Mouse (Mus musculus) neural tube, embryonic 15.5 days (tissue): Measurements from ENCODE around the gene Rbbp5. TPM values are rescaled to one million over a fixed set of nuclear protein-coding genes. Genes with fewer than 3 reads are reported as not detected.
"Not testable (repeated sequence)": the region's sequence is repeated elsewhere in the genome, so short reads cannot be mapped to it uniquely, and the experiment has no call there.

Experiments used
- ATAC-seq: fragments of 200-750 bp; cut with Nextera tagmentation; 2 replicates; pipeline ENCODE4 v1.8.0; 2017; ENCODE audit warnings: mild to moderate bottlenecking, moderate TSS enrichment, moderate library complexity; ENCODE audit not compliant: low FRiP score
- H3K27ac ChIP-seq: fragments of 300-500 bp; sonication (generic); replicated peaks from 2 replicates; pipeline ENCODE4 v1.5.1; 2015; ENCODE audit warnings: mild to moderate bottlenecking, inconsistent platforms
- H3K27me3 ChIP-seq: fragments of 300-500 bp; sonication (generic); replicated peaks from 2 replicates; pipeline ENCODE4 v1.6.1; 2015; ENCODE audit warnings: inconsistent platforms
- H3K36me3 ChIP-seq: fragments of 300-500 bp; sonication (generic); 2 replicates; pipeline ENCODE4 v1.6.1; 2015; ENCODE audit warnings: inconsistent platforms
- H3K4me1 ChIP-seq: fragments of 300-500 bp; sonication (generic); 2 replicates; pipeline ENCODE4 v1.6.1; 2015; ENCODE audit warnings: inconsistent platforms
- H3K4me2 ChIP-seq: fragments of 300-500 bp; sonication (generic); 2 replicates; pipeline ENCODE4 v1.6.1; 2015; ENCODE audit warnings: inconsistent platforms, mild to moderate bottlenecking, moderate library complexity
- H3K4me3 ChIP-seq: fragments of 300-500 bp; sonication (generic); replicated peaks from 2 replicates; pipeline ENCODE4 v1.5.1; 2015; ENCODE audit warnings: mild to moderate bottlenecking, inconsistent platforms
- H3K9ac ChIP-seq: fragments of 300-500 bp; sonication (generic); replicated peaks from 2 replicates; pipeline ENCODE4 v1.6.1; 2015; ENCODE audit warnings: mild to moderate bottlenecking, inconsistent platforms
- H3K9me3 ChIP-seq: fragments of 300-500 bp; sonication (generic); replicated peaks from 2 replicates; pipeline ENCODE4 v1.6.1; 2016; ENCODE audit warnings: inconsistent platforms
- WGBS: fragments of 180-500 bp; shearing (Covaris S2); methylation state at CpG from one replicate; pipeline ENCODE4 v1.1.7; 2015; ENCODE audit warnings: mixed read lengths; 5-methylcytosine and 5-hydroxymethylcytosine counted together
- polyA plus RNA-seq: library from polyadenylated mRNA; unstranded; fragments of >200 nt; fragmentation: Nextera tagmentation; extraction: Ambion mirVana; gene quantifications from 2 replicates; pipeline ENCODE4 v1.2.1, GENCODE M21; 2015

Gene Rbbp5
- polyA plus RNA-seq, 1 experiment from 2014 or later = 42.8 TPM

DNA sequence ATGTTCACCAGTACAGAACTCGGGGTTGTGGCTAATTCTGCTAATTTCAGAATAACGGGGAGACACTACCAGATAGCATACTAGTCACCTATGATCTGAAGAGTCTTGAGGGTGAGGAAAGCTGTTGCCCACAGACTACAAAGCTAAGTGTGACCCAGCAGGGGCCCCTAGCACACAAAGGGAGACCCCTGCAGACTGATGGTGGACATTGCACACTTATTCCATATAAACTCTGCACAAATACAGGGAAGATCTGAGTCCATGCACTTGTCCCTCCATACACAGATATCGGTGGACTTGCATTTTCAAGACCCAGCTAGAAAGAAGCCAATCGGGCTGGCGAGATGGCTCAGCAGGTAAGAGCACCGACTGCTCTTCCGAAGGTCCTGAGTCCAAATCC is 7.6 kb upstream of the Rbbp5 start:
- Histone ChIP-seq H3K36me3 (peaks cover 19% of the 10 kb centered on the region), H3K9ac (no peak overlapping the region), H3K4me3 (no peak overlapping the region), H3K4me2 (no peak overlapping the region), H3K9me3 (no peaks in the 10 kb centered on the region), H3K27me3 (no peaks in the 10 kb centered on the region), H3K4me1 (no peaks in the 10 kb centered on the region), H3K27ac (no peak overlapping the region)
- 92% methylated on average over 7 of the region's 7 CpGs for WGBS
- ATAC-seq = no peak

DNA sequence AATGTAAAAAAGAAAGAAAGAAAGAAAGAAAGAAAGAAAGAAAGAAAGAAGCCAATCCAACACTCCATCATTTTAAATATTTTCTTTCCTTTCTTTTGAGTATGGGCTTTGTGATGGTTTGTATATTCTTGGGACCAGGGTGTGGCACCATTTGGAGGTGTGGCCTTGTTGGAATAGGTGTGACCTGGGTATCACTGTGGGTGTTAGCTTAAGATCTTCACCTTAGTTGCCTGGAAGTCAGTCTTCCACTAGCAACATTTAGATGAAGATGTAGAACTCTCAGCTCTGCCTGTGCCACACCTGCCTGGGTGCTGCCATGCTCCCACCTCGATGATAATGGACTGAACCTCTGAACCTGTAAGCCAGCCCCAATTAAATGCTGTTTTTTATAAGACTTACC is 7.1 kb upstream of the Rbbp5 start:
- WGBS = 100% methylated on average over 1 of the region's 1 CpGs

DNA sequence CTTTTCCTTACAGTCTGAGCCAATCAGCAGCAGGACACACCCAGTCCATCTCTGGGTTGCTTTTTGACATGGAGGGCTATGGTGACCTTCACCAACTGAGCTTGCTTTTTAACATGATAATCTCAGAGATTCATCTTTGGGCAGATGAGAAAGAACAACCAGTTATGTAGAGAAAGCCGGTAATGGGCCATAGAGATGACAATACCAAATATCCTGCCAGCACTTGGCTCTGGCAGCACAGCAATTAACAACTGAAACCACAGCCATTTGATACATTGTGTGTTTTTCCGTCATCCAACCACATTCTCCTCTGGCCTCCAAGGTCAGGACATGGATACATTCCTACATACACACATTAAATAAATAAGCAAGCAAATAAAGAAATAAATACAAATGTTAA is 6.1 kb upstream of the Rbbp5 start:
- Histone ChIP-seq H3K27me3 (no peaks in the 10 kb centered on the region), H3K4me2 (no peak overlapping the region), H3K9me3 (no peaks in the 10 kb centered on the region), H3K4me3 (no peak overlapping the region), H3K9ac (no peak overlapping the region), H3K27ac (no peak overlapping the region), H3K36me3 (0 out of 2 replicates have a peak, but pooled peaks cover 7% of the 10 kb centered on the region), H3K4me1 (peaks cover 4% of the 10 kb centered on the region)
- 82% methylated on average over 2 of the region's 2 CpGs for WGBS
- no peak for ATAC-seq

More for the DNA sequence above, 7.1 kb upstream of the Rbbp5 start:
- H3K27ac ChIP-seq, H3K9me3 ChIP-seq, H3K4me1 ChIP-seq, H3K4me3 ChIP-seq, H3K4me2 ChIP-seq, H3K27me3 ChIP-seq, ATAC-seq, H3K9ac ChIP-seq: not testable (repeated sequence)
- peaks cover 13% of the 10 kb centered on the region for H3K36me3 ChIP-seq

DNA sequence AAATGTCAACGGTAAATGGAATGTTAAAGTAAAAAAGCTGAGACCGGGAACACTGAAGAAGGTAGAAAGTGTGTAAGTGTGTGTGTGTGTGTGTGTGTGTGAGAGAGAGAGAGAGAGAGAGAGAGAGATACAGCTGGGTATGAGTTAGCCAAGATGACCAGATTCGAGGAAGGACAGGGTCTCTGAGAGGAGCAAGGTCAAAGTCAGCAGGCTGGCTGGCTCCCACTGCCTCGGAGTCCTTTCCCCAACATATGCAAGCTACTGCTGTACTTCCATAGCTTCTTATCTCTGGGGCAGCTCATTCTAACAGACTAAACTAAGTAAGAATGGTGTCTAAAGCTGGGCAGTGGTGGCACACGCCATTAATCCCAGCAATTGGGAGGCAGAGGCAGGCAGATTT is 5.7 kb upstream of the Rbbp5 start:
- no peak overlapping the region for H3K4me3 ChIP-seq
- no peak for ATAC-seq
- H3K4me1 ChIP-seq = peaks cover 6% of the 10 kb centered on the region
- H3K36me3 ChIP-seq = 0 out of 2 replicates have a peak, but pooled peaks cover 7% of the 10 kb centered on the region
- H3K27me3 ChIP-seq = no peaks in the 10 kb centered on the region
- H3K27ac ChIP-seq = no peak overlapping the region
- no peaks in the 10 kb centered on the region for H3K9me3 ChIP-seq
- no peak overlapping the region for H3K9ac ChIP-seq
- no peak overlapping the region for H3K4me2 ChIP-seq
- 91% methylated on average over 5 of the region's 5 CpGs for WGBS

DNA sequence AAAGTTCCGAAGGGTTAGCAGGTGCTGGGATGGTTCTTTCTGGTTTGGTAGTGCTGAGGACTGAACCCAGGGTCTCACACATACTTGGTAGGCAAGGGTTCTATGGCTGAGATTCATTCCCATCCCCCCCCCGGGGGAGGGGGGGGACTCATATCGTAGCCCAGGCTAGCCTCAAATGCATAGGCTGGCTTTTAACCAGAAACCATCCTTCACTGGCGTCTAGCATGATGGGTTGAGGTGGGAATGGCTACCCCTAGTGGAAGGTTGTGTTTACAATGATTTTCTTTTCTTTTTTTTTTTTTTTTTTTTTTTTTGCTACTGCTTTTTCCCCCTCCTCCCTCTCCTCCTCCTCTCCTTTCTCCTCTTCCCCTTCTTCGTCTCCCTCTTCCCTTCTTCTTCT is 4.6 kb upstream of the Rbbp5 start:
- H3K36me3 ChIP-seq = no peaks in the 10 kb centered on the region
- no peaks in the 10 kb centered on the region for H3K9me3 ChIP-seq
- ATAC-seq = no peak
- no peak overlapping the region for H3K27ac ChIP-seq
- H3K4me2 ChIP-seq = no peak overlapping the region
- H3K9ac ChIP-seq = no peak overlapping the region
- H3K4me1 ChIP-seq = peaks cover 7% of the 10 kb centered on the region
- no peaks in the 10 kb centered on the region for H3K27me3 ChIP-seq
- 58% methylated on average over 5 of the region's 5 CpGs for WGBS
- H3K4me3 ChIP-seq = no peak overlapping the region

DNA sequence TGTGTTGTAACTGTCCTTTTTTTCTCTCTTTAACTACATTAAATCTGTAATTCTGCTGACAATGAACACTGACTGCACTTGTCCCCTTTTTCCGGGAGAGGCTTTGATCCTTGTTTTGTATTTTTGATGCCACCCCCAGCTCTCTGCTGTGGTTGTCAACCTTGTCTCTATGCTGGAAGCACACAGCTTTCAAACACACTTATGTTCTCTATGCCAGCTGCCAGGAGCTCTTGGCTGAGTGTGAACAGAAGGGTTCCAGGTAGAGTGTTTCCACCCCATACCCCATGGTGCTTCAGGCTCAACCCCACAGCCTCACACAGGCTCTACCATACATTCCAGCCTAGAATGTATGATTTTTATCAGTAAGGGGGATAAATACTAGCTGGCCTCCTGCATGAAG is 2.7 kb upstream of the Rbbp5 start:
- 73% methylated on average over 1 of the region's 1 CpGs for WGBS
- Histone ChIP-seq H3K27ac (no peak overlapping the region), H3K4me1 (peaks cover 25% of the 10 kb centered on the region), H3K9me3 (no peaks in the 10 kb centered on the region), H3K4me3 (no peak overlapping the region), H3K9ac (no peak overlapping the region), H3K36me3 (no peaks in the 10 kb centered on the region), H3K27me3 (no peaks in the 10 kb centered on the region), H3K4me2 (no peak overlapping the region)
- ATAC-seq = no peak

DNA sequence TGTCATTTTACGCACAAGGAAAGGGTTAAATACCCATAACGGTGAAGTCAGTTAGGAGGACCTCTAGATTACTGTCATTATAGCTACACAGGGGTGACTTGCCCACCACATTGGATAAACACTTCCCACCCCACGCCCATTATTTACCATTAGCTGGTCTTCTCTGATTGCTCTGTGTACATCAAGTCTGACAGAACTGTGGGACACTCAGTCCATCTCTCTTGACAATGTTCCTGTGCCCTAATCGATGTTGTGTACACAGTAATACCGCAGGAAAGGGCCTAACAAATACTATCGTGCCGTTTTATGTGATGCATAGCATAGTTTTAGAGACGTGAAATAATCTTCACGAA is 614 bp upstream of the Rbbp5 start:
- no peaks in the 10 kb centered on the region for H3K27me3 ChIP-seq
- WGBS = 5% methylated on average over 9 of the region's 9 CpGs

DNA sequence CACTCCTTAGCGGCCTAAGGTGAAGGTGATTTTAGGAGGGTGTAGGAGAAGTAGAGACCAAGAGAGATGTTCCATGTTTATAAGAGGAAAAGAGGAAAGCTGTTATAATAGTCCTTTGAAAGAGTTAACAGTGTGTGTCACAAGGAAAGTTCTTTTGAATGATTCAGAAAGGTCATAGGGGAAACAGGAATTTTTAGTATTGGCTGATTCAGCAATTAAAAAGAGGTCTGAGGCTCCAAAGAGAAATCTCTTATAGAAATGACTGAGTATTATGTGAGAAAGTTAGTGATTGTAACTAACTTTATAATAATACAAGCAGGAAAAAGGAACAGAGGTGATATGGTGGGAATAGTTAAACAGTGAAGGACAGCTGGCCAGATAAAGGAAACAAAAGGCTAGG is 2.3 kb downstream of the Rbbp5 start:
- no peaks in the 10 kb centered on the region for H3K36me3 ChIP-seq
- no peak for ATAC-seq
- H3K27ac ChIP-seq = no peak overlapping the region
- no peak overlapping the region for H3K4me2 ChIP-seq
- H3K4me1 ChIP-seq = peaks cover 25% of the 10 kb centered on the region
- H3K9ac ChIP-seq = no peak overlapping the region
- no peak overlapping the region for H3K4me3 ChIP-seq
- WGBS = 93% methylated on average over 1 of the region's 1 CpGs
- H3K27me3 ChIP-seq = no peaks in the 10 kb centered on the region
- H3K9me3 ChIP-seq = no peaks in the 10 kb centered on the region

More for the DNA sequence above, 614 bp upstream of the Rbbp5 start:
- H3K9ac ChIP-seq = peak overlapping the region; percentile 84
- peaks cover 25% of the 10 kb centered on the region for H3K4me1 ChIP-seq
- H3K4me3 ChIP-seq = peak overlapping the region; percentile 93
- peak overlapping the region; percentile 78 for H3K4me2 ChIP-seq
- H3K9me3 ChIP-seq = no peaks in the 10 kb centered on the region
- no peaks in the 10 kb centered on the region for H3K36me3 ChIP-seq
- H3K27ac ChIP-seq = peak overlapping the region; percentile 82
- ATAC-seq = peak; percentile 63

DNA sequence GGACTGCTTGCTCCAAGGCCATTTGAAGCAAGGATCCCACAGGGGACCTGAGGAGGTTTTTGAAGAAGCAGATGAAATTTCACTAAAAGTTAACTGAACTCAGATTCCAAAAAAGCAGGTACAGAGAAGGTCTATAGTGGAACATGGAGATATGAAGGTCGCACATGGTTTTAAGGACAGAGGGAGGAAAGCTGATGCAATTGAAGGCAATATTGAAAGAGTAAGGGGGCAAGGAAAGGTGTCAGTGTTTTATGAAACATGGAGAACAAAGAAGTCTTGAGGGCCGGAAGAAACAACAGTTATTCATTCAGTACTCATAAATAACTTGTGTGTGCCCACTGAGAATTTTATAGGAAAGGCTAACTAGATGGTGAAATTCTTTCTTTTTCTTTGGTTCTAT is 4.5 kb downstream of the Rbbp5 start:
- H3K9me3 ChIP-seq = no peaks in the 10 kb centered on the region

DNA sequence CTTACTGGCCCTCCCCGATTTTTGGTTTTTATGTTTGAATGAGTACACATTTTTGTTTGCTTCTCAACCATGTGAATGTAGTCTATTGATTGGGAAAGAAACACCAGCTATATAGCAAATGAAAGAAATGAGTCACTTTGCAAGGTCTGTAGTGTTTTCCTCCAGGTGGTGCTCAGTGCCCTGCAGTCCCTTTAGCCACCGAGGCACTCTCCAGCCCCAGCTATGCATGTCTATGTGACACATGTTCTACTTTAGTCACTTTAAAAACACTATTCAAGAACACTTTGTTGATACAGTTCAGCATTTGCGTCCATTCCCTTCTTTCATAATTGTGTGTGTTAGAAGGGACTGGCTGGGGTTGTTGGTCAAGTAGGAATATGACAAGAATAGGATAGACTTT is 6.1 kb downstream of the Rbbp5 start:
- no peak overlapping the region for H3K9ac ChIP-seq

More for the DNA sequence above, 4.5 kb downstream of the Rbbp5 start:
- Histone ChIP-seq H3K4me2 (no peak overlapping the region), H3K4me1 (peaks cover 18% of the 10 kb centered on the region), H3K27ac (no peak overlapping the region), H3K4me3 (no peak overlapping the region), H3K27me3 (no peaks in the 10 kb centered on the region), H3K9ac (no peak overlapping the region), H3K36me3 (peaks cover 1% of the 10 kb centered on the region; the same call in 1 of the 2 replicates)
- WGBS = 86% methylated on average over 2 of the region's 2 CpGs
- ATAC-seq = no peak

DNA sequence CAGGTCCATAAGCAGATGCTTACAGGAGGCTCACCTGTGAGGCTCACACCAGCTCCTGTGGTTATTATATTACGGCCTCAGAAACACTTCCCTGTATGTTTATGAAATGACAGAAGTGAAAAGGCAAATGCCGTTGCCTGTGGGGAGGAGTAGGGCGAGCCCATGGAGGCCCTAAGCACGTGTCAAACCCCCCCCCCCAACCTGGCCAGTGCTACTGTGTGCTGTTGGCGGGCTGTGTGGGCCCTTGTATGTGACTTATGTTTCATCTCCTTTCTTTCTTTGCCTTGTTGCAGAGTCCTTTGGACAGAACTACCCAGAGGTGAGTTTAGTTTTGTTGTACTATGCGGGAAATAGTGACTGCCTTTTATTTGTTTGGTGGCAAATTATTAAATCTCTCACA is 6.6 kb downstream of the Rbbp5 start:
- no peak for ATAC-seq
- Histone ChIP-seq H3K4me3 (no peak overlapping the region), H3K4me2 (no peak overlapping the region), H3K9me3 (no peaks in the 10 kb centered on the region), H3K4me1 (peaks cover 6% of the 10 kb centered on the region), H3K27ac (no peak overlapping the region), H3K36me3 (peaks cover 14% of the 10 kb centered on the region), H3K27me3 (no peaks in the 10 kb centered on the region), H3K9ac (no peak overlapping the region)
- 95% methylated on average over 6 of the region's 6 CpGs for WGBS

More for the DNA sequence above, 6.1 kb downstream of the Rbbp5 start:
- 88% methylated on average over 3 of the region's 3 CpGs for WGBS
- H3K27ac ChIP-seq = no peak overlapping the region
- ATAC-seq = no peak
- peaks cover 12% of the 10 kb centered on the region for H3K4me1 ChIP-seq
- H3K36me3 ChIP-seq = peaks cover 13% of the 10 kb centered on the region
- no peaks in the 10 kb centered on the region for H3K27me3 ChIP-seq
- H3K9me3 ChIP-seq = no peaks in the 10 kb centered on the region
- no peak overlapping the region for H3K4me2 ChIP-seq
- H3K4me3 ChIP-seq = no peak overlapping the region

DNA sequence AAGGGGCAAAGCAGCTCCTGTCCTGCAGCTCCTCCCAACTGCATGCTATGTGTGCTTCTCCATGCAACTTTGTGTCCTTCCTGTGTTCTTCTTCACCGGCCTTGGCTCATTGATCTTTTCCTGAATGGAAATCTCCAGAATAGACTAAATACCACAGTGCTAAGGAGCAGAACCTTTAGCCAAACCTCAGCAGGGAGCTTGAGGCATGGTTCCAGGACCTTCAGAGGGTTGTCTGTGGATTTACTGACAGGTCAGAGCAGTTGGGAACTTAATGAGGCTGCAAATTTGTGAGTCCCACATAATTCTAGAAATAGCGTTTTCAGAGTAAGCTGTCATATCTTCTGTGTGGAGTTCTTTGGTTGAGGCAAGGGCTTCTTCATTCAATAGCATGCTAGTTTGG is 23.4 kb downstream of the Rbbp5 start:
- no peak for ATAC-seq
- Histone ChIP-seq H3K27ac (no peak overlapping the region), H3K9ac (no peak overlapping the region), H3K4me3 (no peak overlapping the region), H3K4me1 (no peaks in the 10 kb centered on the region), H3K4me2 (no peak overlapping the region), H3K27me3 (no peaks in the 10 kb centered on the region), H3K9me3 (no peaks in the 10 kb centered on the region), H3K36me3 (peaks cover 79% of the 10 kb centered on the region)
- 86% methylated on average over 2 of the region's 2 CpGs for WGBS

DNA sequence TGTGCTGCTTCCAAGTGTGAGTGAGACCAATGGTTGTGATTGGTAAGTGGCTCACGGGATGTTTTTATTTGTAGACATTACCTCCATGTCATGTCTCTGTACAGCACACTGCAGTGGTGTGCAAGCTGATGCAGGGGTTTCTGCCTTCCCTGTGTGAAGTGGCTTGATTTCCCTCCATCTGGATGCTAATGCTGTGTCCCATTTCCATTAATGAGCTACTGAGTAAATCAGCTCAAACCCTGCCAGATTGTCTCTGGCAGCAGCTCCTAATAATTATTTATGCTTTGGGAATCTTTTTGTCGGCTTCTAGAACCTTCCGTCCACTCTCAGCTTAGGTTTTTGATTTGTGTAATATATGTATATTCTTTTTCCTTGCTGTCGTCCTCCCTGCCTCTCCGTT is 28.0 kb downstream of the Rbbp5 start:
- Histone ChIP-seq H3K4me1 (0 out of 2 replicates have a peak, but pooled peaks cover 2% of the 10 kb centered on the region), H3K4me2 (no peak overlapping the region), H3K9ac (no peak overlapping the region), H3K4me3 (no peak overlapping the region), H3K9me3 (no peaks in the 10 kb centered on the region), H3K36me3 (peaks cover 65% of the 10 kb centered on the region), H3K27me3 (no peaks in the 10 kb centered on the region), H3K27ac (no peak overlapping the region)
- 73% methylated on average over 5 of the region's 5 CpGs for WGBS
- ATAC-seq = no peak
